Mouse (Mus musculus) C2C12 (cell line): Measurements from ENCODE around the gene Bst2.
"Not testable (repeated sequence)": the region's sequence is repeated elsewhere in the genome, so short reads cannot be mapped to it uniquely, and the experiment has no call there.

Experiments used
- CEBPB ChIP-seq: IDR thresholded peaks from one replicate; pipeline ENCODE4 v1.6.1; 2011; ENCODE audit warnings: low read depth, mild to moderate bottlenecking, control low read depth, moderate library complexity
- CTCF ChIP-seq: IDR thresholded peaks from one replicate; pipeline ENCODE4 v1.5.1; 2011; ENCODE audit not compliant: control insufficient read depth, insufficient read depth, insufficient read length
- MAX ChIP-seq: IDR thresholded peaks from one replicate; pipeline ENCODE4 v1.6.1; 2011; ENCODE audit warnings: mild to moderate bottlenecking, control low read depth
- USF1 ChIP-seq: IDR thresholded peaks from one replicate; pipeline ENCODE4 v1.6.1; 2011; ENCODE audit warnings: low read depth, mild to moderate bottlenecking, control low read depth, moderate library complexity

- TF ChIP-seq CTCF, USF1, MAX, CEBPB: not testable (repeated sequence)
Measured at GRCm38 (mm10) chr8:71530735-71531467, 6.4 kb downstream of the Bst2 start.
